Mouse (Mus musculus): ENCODE measurements at regions not wholly inside any gene's neighbourhood (a gene's known extent, or its start where the extent isn't known, plus 50 kb on each side); places are given as distances from the start of the nearest gene placed in this dataset.

DNA sequence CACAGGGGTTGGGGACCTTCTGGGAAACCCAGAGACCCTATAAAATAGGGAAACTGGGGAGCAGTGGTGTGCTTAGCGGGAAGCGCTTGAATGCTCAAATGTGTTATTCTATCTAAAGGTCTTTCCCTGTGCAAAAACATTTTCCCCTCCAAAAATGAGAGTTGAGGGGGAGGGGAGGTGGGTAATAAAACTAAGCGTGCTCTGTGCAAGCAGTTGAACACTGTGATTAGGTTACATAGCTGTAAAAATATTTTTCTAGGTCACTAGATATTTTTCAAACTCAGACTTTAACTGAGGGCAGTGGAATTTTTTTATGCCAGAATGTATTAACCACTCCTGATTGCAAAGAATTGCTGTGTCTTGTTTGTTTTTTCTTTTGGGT lies 77.0 kb upstream of the Tbl1x start:
- DNase-seq (ENCODE audit: low read depth), result no peak

DNA sequence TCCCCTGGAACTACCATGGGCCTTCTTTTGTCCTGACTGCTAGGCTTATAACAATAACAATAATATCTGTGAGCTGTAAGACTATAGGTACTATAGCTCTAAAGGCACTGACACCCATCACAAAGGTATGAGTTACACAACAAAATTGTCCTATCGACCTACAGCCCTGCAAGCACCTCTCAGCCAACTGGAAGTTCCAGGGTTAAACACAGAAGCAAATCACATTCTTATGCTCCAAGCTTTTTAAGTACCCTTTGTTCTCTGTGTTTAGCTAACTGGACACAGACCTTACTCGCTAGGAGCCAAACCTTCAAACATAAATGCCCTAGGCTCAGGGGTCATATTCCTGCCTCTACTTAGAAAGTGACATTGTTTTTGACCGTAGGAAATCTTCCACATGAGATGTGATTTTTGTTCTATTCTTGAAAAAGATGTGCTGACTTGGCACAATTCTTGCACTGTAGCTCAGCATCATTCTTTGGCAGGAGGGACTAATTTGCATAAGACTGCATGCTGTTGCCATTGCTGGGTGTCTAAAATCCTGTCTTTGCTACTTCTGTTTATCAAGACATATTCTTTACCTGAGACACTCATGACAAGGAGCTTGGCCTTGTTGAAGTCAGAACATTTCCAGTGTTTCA lies 66.8 kb upstream of the Tbl1x start:
- no peak for DNase-seq (ENCODE audit: low read depth)

DNA sequence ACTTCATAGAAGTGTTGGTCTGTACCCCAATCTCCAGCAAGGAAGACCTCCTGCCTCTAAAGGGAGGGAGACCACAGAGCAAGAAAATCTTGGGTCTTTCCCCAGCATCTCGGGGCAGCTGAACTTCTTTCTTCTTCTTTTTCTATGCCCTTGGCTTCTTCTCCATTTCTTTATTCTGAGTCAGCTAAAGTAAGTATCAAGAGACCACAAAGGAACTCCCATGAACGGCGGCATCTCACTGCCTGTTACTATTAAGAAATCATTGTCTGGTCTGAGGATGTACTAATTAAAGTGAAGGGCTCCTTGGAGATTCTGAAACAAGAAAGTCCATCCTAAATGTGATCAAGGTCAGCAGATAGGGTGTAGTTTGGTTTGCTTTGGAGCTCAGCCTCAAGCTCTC lies 64.1 kb upstream of the Tbl1x start:
- no peak for DNase-seq (ENCODE audit: low read depth)

- DNase-seq (ENCODE audit: low read depth), result no peak
These were observed 58.7 kb upstream of the Tbl1x start for GRCm38 (mm10) chrX:77451977-77452675.

Measured in NIH3T3 (cell line).